Mouse (Mus musculus): ENCODE results near the gene Tex9.

- TF ChIP-seq CTCF (conservative IDR thresholded peaks at IDR 0.05; ENCODE audit: low read length) (no peak), NANOG (IDR thresholded peaks at IDR 0.05; ENCODE audit: borderline replicate concordance, low read length) (no peak)
Observed at GRCm38 (mm10) chr9:72404934-72405333, 87.1 kb downstream of the Tex9 start.

All from E14TG2a.4 (cell line).